Mouse (Mus musculus): Measurements from ENCODE around the gene Dpy19l1. TPM values are rescaled to one million over a fixed set of nuclear protein-coding genes. Genes with fewer than 3 reads are reported as not detected.

The Dpy19l1 gene
- 14.9 TPM for polyA plus RNA-seq (2017; shearing (Covaris generic))

DNA sequence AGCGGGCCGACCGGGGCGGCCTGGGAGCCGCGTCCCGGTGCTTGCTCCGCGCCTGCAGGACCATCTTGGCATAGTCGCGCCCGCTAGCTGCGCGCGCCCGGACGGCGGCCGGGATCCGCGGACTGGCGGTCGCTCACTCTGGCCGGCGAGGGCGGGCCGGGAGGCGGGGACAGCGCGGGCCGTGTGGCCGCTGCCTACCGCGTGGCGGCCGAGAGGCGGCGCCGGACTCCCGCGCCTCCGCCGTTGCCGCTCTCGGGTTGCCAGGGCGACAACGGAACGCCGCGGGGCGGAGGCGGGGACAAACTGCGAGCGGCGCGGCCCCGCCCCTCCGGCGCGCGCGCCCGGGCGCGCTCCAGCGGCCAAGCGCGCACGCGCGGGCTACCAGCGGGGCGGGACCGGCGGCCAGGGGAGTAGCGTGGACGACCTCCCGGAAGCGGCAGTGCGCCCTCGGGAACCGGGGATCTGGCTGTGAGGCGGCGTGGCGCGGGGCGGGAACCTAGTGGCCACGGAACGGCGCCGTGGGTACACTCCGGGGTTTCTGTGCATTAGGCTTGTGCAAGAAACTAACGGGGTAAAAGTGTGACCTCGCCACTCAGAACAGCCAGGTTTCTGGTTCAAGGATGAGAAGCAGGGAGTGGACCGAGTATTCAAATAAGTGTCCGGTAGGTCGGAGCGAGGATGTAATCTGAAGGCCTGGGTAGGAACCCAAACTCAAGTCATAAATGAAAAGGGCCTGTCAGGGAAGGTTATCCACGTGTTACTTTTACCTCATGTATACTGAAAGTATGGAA, at the start of gene Dpy19l1:
Dpy19l1 (minus strand) TSS at position 74 of the 791 bp plus-strand sequence.

Other genes starting within 250 kb of the Dpy19l1 start
- gene Cypt4, start 122.1 kb upstream of the Dpy19l1 start, polyA plus RNA-seq (2017; shearing (Covaris generic)): not detected
- not detected for gene Dpy19l2, start 193.2 kb upstream of the Dpy19l1 start, polyA plus RNA-seq (2017; shearing (Covaris generic))

Measured in CD4-positive, CD25-positive, alpha-beta regulatory T cell (primary cell).